Mouse (Mus musculus) embryonic facial prominence, embryonic 14.5 days (tissue): ENCODE data around the gene Plin5. TPM values are rescaled to one million over a fixed set of nuclear protein-coding genes. Genes with fewer than 3 reads are reported as not detected.

Experiments used
- polyA plus RNA-seq: library from polyadenylated mRNA; unstranded; fragments of >200 nt; fragmentation: Nextera tagmentation; extraction: Ambion mirVana; gene quantifications from 2 replicates; pipeline ENCODE4 v1.2.1, GENCODE M21; 2014

Gene Plin5
- polyA plus RNA-seq, 1 experiment from 2014 or later, result 0.57 TPM

Other genes with a start within 250 kb of the Plin5 start
- 8.5 and 11.7 TPM in 2 replicates for gene Zfp119a, start 238.7 kb downstream of the Plin5 start, polyA plus RNA-seq
- gene Zfp959, start 225.5 kb downstream of the Plin5 start, polyA plus RNA-seq, result 7.9 and 10.4 TPM in 2 replicates
- 6.0 and 7.3 TPM in 2 replicates for gene Zfp119b, start 168.1 kb downstream of the Plin5 start, polyA plus RNA-seq
- 3.5 and 4.2 TPM in 2 replicates for gene Ebi3, start 165.0 kb downstream of the Plin5 start, polyA plus RNA-seq
- gene Yju2, start 158.5 kb downstream of the Plin5 start, polyA plus RNA-seq, result 16.8 and 20.2 TPM in 2 replicates
- gene Shd, start 147.1 kb downstream of the Plin5 start, polyA plus RNA-seq, result 11.0 and 18.9 TPM in 2 replicates
- gene Fsd1, start 131.1 kb downstream of the Plin5 start, polyA plus RNA-seq, result 13.0 and 19.8 TPM in 2 replicates
- gene Stap2, start 112.0 kb downstream of the Plin5 start, polyA plus RNA-seq, result 12.4 and 14.1 TPM in 2 replicates
- gene Mpnd, start 111.9 kb downstream of the Plin5 start, polyA plus RNA-seq, result 81.8 and 107 TPM in 2 replicates
- 156 and 167 TPM in 2 replicates for gene Sh3gl1, start 81.0 kb downstream of the Plin5 start, polyA plus RNA-seq
- 14.2 and 16.5 TPM in 2 replicates for gene Chaf1a, start 77.2 kb downstream of the Plin5 start, polyA plus RNA-seq
- 32.7 and 39.8 TPM in 2 replicates for gene Ubxn6, start 42.6 kb downstream of the Plin5 start, polyA plus RNA-seq
- 75.6 and 84.3 TPM in 2 replicates for gene Hdgfl2, start 38.0 kb downstream of the Plin5 start, polyA plus RNA-seq
- 0.08 and 0.33 TPM in 2 replicates for gene Plin4, start 7.8 kb downstream of the Plin5 start, polyA plus RNA-seq
- gene Lrg1, start 4.4 kb upstream of the Plin5 start, polyA plus RNA-seq, result 0.62 and 1.3 TPM in 2 replicates
- gene Sema6b, start 22.7 kb upstream of the Plin5 start, polyA plus RNA-seq, result 4.3 and 5.4 TPM in 2 replicates
- 10.2 and 12.3 TPM in 2 replicates for gene Tnfaip8l1, start 44.9 kb upstream of the Plin5 start, polyA plus RNA-seq
- gene Mydgf, start 66.3 kb upstream of the Plin5 start, polyA plus RNA-seq, result 98.8 and 99.5 TPM in 2 replicates
- 32.5 and 37.1 TPM in 2 replicates for gene Dpp9, start 101.3 kb upstream of the Plin5 start, polyA plus RNA-seq
- gene Fem1a, start 139.2 kb upstream of the Plin5 start, polyA plus RNA-seq, result 19.6 and 20.5 TPM in 2 replicates
- 6.9 and 8.1 TPM in 2 replicates for gene Ticam1, start 159.2 kb upstream of the Plin5 start, polyA plus RNA-seq
- 76.9 and 88.4 TPM in 2 replicates for gene Plin3, start 175.3 kb upstream of the Plin5 start, polyA plus RNA-seq
- not detected in 2 replicates for gene Arrdc5, start 182.7 kb upstream of the Plin5 start, polyA plus RNA-seq
- gene Uhrf1, start 185.7 kb upstream of the Plin5 start, polyA plus RNA-seq, result 74.8 and 90.9 TPM in 2 replicates
- gene Kdm4b, start 208.5 kb upstream of the Plin5 start, polyA plus RNA-seq, result 29.1 and 32.3 TPM in 2 replicates